Mouse (Mus musculus) heart, postnatal 14 days (tissue): ENCODE data around the gene Pla1a. TPM values are rescaled to one million over a fixed set of nuclear protein-coding genes. Genes with fewer than 3 reads are reported as not detected.

Experiments
- DNase-seq, 2 experiments: peaks; one replicate each; pipeline ENCODE4 v3.0.0; 2021 to 2022
- intact Hi-C: fragments of 180-260 bp; cut with DNase I; formaldehyde crosslinking; loops from one replicate; pipeline ENCODE4 v1.15.1; 2025
- total RNA-seq, 2 experiments: library from RNA; stranded (reverse); gene quantifications; 2 replicates each; pipeline ENCODE4 v1.2.3; 2021

The Pla1a gene
- total RNA-seq, 2 experiments from 2014 or later, result 10.4 to 13.6 TPM

DNA sequence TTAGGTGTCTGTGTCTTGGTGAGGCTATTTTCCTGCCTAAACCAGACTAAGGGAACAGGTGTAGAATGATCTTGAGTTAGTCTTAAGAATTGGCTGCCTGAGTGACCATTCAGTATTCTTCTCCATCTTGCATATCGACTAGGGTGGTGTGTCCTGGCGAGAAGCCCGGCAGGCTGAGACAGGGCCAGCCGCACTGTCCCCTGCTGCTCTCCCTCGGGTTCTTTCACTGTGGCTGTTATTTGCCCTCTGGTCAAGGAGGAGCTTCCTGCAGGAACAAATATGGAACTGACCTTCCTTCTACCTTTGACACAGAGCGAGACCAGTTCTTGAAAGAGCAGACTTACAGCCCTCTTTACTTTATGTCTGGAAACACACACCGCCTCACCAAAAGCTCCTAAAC lies 80.9 kb downstream of the Pla1a start:
- intact Hi-C loops, result no loop called here

GRCm38 (mm10) chr16:38350939-38351338 lies 82.0 kb downstream of the Pla1a start:
- DNase-seq, result no peak
- intact Hi-C loops, result no loop called here

More for the DNA sequence above, 80.9 kb downstream of the Pla1a start:
- peak; percentile 63 to 74 for DNase-seq

DNA sequence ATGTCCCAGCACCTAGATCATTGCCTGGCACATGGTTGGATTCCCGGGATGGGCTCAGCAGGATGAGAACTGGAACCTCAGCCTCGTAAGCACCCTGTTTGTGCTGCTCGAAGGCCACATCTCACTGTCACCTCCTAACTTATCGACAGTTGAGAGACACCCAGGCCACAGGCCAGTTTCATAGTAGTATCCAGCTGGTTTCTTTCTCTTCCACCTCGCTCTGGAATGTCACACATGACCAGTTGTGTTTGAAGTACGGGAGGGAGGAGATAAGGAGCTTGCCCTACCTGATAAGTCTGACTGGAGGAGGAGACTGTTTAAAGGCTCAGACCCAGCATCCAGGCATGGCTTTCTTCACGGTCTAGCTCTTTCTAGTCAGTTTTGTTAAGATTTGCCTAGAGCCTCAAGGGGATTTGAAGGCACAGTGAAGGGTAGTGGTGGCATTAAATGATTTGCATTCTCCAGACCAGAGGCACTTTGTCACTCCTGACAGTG lies 82.5 kb downstream of the Pla1a start:
- intact Hi-C loops, result no loop called here
- peak; percentile 47 to 68 for DNase-seq

- intact Hi-C loops, result no loop called here
- no peak for DNase-seq
Observed at GRCm38 (mm10) chr16:38349881-38350280, 83.1 kb downstream of the Pla1a start.

DNA sequence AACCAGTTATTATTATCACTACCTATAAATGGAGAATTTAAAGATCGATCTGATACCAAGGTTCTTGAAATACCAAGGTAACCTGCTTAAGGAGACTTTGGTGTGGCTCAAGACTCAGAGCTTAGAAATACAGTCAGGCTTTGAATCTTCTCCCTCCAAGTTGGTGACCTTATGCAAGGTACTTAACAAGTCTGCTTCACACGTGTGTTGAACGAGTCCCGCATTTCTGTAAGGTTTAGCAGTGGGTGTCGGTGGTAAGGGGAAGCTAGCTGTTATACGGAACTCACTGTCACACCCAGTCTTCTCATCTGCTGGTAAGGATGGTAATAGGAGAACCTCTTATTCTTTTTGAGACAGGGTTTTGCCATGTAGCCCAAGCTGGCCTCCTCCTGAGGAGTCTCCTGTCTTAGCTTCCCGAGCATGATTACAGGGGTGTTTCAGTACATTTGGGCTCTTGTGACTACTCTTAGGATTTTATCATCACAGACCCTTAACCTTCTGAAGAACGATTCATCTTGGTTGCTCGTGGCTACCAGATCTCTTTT lies 84.7 kb downstream of the Pla1a start:
- no peak for DNase-seq
- intact Hi-C loops, result loop anchor here (1.0 kb wide), 1 partner anchor 26 kb away; no protein-coding TSS in a partner anchor

DNA sequence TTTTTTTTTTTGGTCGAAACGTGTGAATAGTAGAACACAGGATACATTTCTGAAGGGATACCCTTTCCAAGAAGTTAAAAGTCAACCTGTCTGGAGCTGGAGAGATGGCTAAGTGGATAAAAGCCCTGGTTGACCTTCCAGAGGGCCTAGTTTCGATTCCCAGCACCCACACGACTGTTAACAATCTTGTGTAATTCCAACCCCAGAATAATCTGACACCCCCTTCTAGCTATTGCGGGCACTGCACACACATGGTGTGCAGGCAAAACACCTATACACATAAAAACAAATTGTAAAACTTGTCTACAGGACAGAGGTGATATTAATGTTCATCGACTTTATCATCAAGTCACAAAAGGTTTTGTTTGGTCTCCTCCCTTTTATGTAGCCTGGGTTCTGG lies 85.4 kb downstream of the Pla1a start:
- DNase-seq, result no peak
- intact Hi-C loops, result no loop called here

DNA sequence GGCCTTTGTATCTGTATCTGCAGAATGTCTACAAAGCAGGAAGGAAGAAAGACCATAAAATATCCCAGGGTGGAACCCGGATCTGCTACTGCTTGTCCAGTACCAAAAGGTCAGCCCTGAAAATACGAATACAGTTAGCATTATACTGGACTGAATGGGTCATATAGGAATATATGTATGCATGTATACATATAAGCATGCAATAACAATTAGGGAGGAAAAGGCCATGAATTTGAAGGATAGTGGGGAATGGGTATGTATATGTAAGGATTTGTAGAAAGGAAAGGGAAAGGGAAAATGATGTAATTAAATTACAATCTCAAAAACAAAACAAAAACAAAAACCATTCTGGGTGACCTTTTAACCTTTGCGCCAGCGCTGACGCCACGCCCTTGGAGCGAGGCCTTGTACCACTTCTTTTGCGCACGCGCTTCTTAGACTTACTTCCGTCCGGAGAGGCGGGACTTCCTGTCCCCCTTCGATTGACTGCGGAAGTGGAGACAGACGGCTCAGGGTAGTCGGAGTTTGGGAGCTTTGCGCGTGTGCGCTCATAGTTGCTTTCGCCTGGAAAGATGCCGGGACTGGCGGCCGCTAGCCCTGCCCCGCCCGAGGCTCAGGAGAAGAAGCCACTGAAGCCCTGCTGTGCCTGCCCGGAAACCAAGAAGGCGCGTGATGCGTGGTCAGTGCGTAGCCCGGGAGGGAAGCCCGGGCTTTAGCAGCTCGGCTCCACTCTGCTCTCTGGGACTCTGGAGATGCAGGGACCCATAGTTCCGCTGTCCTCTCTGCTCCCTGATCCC lies 86.2 kb downstream of the Pla1a start, which contains the start of the genes Cox17 and Gm21987:
Gene Cox17 (plus strand): TSS at position 463 of the 797 bp plus-strand sequence.
Gene Gm21987 (plus strand): TSS at position 512 of the 797 bp plus-strand sequence.
- DNase-seq, result peak; percentile 91 to 94
- intact Hi-C loops, result no loop called here

Other genes with a start within 250 kb of the Pla1a start
- not detected for gene Nr1i2, start 138.3 kb downstream of the Pla1a start, total RNA-seq
- under 1 TPM; 0.10 TPM for gene Maats1, start 91.0 kb downstream of the Pla1a start, total RNA-seq
- gene Cox17, start 86.2 kb downstream of the Pla1a start, total RNA-seq, result 100 to 1,000 TPM; 227 to 256 TPM
- 1 to 10 TPM in 1 of 2 experiments, not detected in 1; 1.2 TPM for gene Gm21987, start 86.1 kb downstream of the Pla1a start, total RNA-seq
- gene Popdc2, start 70.9 kb downstream of the Pla1a start, total RNA-seq, result 100 to 1,000 TPM; 542 to 580 TPM
- 10 to 100 TPM; 26.6 to 27.7 TPM for gene Adprh, start 19.6 kb upstream of the Pla1a start, total RNA-seq
- gene Cd80, start 22.4 kb upstream of the Pla1a start, total RNA-seq, result under 1 TPM; 0.33 to 0.37 TPM
- gene Timmdc1, start 89.5 kb upstream of the Pla1a start, total RNA-seq, result 10 to 100 TPM; 62.1 to 62.6 TPM
- gene Poglut1, start 117.1 kb upstream of the Pla1a start, total RNA-seq, result 10 to 100 TPM; 10.9 to 11.4 TPM
- gene Tmem39a, start 125.6 kb upstream of the Pla1a start, total RNA-seq, result 10 to 100 TPM; 24.6 to 29.9 TPM